Mouse (Mus musculus) lung, postnatal 36 days (tissue): Measurements from ENCODE around the gene Lhfpl4.

ENCODE experiments used
- DNase-seq: peaks from one replicate; pipeline ENCODE4 v3.0.0; 2022; ENCODE audit warnings: mixed read lengths

The Lhfpl4 gene

DNA sequence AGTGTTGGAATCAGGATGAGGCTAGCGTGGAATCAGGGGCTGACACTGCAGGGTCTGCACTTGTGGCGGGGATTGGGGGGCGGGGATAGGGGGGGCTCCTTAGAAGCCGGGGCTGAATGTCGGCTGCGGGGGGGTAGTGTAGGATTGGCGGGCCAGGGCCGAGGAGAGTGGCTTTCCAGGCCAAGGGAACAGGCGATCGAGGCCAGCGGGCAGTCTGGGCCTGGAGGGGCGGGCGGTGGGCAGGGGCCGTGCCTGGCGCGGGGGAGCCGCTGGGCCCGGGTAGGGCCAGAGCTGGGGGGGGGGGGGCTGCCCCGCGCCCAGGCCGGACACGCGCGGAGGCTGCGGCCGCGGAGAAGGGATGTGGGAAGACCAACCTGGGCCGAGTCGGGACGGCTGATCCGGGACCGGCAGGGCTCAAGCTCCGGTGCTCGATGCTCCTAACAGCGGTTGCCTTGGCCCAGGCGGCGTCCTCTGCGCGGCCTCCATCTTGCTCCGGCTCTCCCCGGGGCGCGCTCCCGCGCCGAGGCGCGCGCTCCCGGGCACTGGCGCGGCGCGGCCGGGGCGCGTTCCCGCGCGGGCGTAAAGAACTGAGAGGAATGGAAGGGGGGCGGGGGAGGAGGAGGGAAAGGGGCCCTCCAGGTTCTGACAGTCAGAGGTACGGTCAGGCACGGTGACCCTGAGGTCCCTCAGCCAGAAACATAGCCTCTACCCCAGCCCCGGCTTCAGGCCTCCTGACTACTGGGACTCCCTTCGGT, at the start of gene Lhfpl4:
Gene Lhfpl4 (minus strand): TSS at position 544 of the 755 bp plus-strand sequence.
- DNase-seq, result no peak

GRCm38 (mm10) chr6:113242753-113243152, 47.6 kb upstream of the Lhfpl4 start:
- peak; percentile 36 for DNase-seq

- peak; percentile 23 for DNase-seq
These were observed 43.3 kb upstream of the Lhfpl4 start for GRCm38 (mm10) chr6:113238442-113238841.

DNA sequence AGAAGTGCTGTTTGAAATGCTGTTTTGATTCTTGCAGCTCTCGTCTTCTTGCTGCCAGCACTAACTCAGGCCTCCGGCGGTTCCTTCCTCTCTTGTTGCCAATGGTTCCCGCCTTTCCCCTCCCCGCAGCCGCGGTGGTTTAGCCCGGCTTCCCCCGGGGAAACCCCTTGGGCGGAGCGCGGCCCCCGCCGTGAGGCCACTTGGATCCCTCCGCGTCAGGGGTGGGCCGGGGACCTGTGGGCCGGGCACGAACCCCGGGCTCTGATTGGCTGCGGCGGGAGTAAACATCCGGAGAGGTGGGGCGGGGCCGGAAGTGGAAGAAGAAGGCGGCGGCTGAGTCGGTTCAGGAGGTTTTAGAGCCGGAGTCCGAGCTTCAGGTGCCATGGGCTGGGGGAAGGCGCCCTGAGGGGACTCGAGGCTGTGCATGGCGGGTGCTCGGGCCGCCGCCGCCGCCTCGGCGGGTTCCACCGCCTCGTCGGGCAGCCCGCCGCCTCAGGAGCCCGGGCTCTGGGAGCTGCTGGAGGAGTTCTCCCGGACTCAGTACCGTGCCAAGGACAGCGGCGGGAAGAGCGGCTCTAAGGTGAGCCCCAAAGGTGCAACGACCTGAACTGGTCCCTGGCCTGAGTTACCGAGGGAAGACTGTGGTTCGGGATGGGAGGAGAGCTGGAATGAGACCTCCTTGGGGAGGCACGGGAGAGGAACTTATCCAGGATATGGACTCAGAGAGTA, 42.5 kb upstream of the Lhfpl4 start, which contains the start of gene Mtmr14:
Gene Mtmr14 (plus strand): TSS at position 302 of the 729 bp plus-strand sequence.
- DNase-seq, result peak; percentile 99

GRCm38 (mm10) chr6:113235141-113235540, 40.0 kb upstream of the Lhfpl4 start:
- DNase-seq, result no peak

DNA sequence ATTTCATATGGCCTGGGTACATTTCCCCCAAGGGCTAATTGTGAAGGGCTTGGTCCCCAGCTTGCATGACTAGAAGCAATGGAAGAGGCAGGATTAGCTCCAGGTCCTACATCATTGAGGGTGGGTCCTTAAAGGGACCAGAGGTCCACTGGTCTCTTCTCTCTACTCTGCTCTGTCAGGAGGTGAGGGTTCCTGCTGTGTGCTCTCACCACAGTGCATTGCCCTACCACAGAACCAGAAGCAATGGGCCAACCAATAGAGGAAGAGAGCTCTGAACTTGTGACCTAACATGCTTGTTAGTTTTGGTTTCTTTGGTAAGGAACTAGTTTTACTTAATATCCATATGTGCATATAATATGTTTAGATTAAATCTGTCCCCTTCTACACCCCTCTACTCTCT, 31.5 kb upstream of the Lhfpl4 start:
- no peak for DNase-seq

GRCm38 (mm10) chr6:113225798-113226197, 30.6 kb upstream of the Lhfpl4 start:
- DNase-seq, result peak; percentile 28

DNA sequence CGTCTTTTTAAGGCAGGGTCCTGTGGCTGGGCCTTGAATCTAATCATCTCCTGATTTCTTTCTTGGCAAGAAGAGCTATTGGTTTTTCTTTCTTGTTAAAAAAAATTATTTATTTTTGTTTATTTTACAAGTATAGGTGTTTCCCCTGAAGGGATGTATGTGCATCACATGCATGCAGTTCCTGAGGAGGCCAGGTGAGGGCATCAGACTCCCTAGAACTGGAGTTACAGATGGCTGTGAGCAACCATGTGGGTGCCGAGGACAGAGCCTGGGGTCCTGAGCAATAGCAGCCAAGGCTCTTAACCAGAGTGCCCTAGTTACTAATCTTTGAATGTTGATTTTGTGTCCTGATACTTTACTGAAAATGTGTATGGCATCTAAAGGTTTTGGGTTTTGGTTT, 21.1 kb upstream of the Lhfpl4 start:
- DNase-seq, result no peak

- DNase-seq, result no peak
These were observed 410 bp upstream of the Lhfpl4 start for GRCm38 (mm10) chr6:113195596-113195992.

GRCm38 (mm10) chr6:113194517-113194840, 705 bp downstream of the Lhfpl4 start:
- DNase-seq, result no peak

DNA sequence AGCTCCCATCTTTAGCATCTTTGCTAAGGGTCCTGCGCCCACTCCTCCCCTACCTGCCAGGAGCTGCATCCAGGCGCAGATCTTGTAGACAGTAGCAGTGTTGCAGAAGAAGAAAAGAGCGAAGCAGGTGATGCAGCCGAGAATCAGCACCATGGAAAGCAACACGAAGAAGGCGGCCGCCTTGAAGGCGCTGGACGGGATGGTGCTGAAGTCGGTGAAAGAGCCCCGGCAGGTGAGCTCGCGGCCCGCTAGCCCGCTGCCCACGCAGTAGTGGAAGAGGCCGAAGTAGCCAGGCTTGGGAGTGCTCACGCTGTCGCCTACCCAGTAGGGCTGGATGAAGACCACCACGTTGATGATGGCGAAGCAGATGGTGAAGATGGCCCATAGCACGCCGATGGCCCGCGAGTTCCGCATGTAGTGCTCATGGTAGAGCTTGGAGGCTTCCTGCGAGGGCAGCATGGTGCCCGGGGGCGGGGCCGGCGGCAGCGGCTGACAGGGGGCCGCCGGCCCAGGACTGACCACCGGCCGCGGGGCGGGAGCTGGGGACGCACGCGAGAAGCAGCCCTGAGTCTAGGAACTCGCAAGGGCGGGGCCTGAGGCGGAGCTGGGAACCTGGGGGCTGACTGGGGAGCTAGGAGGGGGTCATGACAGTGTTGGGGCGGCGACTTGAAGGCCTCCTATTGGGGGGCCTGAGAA, 1.3 kb downstream of the Lhfpl4 start:
- DNase-seq, result peak; percentile 26

- no peak for DNase-seq
These were observed 10.2 kb downstream of the Lhfpl4 start for GRCm38 (mm10) chr6:113184866-113185525.

- no peak for DNase-seq
These were observed 11.0 kb downstream of the Lhfpl4 start for GRCm38 (mm10) chr6:113184163-113184562.

DNA sequence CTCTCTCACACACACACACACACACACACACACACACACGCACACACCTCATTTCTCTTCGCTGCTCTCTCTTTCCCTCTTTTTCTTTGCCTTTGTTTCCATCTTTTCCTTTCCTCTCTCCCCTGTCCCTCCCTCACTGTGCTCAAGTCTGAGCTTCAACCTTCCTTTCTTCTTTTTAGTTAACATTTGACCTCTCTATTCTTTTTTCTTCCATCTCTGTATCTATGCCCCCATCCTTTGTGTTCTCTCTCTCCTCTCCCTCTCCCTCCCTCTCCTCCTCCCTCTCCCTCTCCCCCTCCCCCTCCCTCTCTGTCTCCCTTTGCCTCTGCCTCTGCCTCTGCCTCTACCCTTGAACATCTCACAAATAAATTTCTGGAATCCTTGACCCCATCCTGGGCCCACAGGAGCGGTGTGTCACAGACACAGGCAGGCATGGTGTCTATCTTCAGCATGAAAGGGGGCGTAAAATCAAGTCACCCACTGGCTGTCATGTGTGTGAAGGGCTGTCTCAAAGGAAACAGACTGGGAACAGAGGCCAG, 15.9 kb downstream of the Lhfpl4 start:
- no peak for DNase-seq

DNA sequence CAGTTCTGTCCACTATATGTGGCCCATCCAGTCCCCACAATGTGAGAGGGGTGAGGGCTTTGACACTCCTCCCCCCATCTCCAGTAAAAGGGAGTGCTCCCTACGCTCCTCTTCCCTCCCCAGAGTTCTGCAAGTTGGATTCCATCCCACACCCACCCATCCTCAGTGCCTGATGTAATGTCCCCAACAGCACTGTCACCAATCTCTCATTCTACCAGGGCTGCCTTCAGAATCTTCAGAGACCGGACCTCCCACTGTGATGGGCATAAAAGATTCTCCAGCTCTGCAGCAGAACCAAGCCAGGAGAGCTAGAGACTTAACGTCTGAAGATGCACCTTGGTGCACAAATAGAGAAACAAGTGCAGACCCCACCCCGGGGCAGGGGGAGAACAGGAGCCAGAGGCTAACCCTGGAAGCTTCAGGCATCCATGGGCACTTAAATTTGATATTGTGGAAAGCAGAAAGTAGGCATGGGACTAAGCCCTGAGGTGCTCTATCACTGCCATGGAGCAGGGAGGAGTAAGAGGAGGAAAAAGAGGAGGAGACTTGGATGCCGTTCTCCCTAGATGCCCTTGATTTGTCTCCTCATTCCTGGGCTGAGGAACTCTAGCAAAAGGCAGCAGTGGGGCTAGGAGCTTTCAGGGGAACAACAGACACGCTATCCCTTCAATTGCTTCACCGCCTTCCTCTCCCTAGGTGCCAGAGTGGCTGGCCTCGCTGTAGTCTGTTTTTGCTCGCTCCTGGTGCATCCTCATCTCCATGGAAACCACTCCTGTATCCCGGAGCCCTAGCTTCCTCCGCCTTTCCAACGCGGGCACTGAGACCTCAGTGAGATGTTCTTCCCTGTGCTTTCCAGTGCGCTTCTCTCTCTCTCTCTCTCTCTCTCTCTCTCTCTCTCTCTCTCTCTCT, 16.6 kb downstream of the Lhfpl4 start:
- DNase-seq, result no peak

DNA sequence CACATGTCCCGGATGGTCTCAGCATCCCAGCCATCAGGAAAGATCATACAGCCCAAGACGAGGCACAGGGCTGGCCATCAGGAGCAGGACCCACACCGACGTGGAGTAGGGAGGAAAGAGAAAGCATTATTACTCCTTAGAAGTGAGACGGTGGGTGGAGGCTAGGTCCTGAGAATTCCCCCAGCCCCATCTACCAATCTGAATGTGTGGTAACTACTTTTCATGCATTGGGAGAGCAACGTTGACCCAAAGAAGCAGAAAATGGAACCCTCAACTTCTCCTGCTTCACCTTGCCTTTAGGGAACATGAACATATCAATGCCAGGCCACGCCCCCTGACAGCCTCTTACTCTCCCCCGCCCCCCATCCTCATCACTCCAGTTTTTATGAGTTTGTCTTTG, 18.6 kb downstream of the Lhfpl4 start:
- no peak for DNase-seq

DNA sequence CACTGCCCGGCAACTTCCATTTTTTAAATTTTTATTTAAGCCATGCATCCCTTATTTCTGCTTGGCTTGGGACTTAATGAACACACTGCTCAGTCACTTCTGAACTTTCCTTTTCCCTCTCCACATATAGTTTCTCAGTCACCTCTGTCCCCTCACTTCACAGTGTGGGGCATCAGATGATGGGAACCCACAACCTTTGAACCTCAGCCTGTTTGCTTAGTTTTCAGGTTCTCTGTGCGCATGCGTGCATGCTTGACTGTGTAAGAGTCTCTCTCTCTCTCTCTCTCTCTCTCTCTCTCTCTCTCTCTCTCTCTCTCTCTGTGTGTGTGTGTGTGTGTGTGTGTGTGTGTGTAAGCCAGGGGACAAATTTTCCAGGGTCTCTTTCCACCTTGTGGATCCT, 19.7 kb downstream of the Lhfpl4 start:
- no peak for DNase-seq

GRCm38 (mm10) chr6:113172568-113172967, 22.6 kb downstream of the Lhfpl4 start:
- DNase-seq, result peak; percentile 81

- no peak for DNase-seq
These were observed 23.2 kb downstream of the Lhfpl4 start for GRCm38 (mm10) chr6:113172011-113172410.

DNA sequence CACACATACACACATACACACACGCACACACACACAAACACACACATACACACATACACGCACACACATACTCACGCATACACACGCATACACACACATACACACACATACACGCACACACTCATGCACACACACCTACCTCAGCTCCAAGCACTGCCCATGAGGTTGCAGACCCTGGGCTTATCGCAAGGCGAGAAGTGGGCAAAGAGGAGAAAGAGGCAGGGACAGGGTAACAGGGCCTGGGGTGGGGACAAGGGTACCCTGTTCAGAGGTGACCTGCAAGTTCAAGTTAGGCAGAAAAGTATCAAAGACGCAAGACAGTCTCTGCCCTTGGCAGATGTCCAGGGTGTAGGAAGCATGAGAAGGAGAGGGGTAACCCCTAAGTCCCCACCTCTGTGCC, 24.5 kb downstream of the Lhfpl4 start:
- no peak for DNase-seq

DNA sequence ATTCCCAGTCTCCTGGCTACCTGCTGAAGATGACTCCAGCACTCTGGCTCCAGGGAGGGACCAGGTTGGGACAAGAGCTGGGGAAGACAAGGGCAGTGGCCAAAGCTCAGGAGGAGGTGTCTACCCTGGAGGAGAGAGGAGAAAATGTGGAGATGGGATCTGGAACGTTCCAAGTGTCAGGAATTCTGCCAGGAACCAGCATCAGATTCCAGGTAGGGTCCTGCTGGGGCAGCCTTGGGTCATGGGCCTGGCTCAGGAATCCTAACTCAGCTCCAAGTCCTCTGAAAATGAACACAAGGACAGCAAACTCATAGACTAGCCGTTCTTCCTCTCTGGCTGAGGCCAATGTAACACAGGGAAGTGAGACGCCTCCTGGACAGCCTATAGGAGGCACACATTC, 25.3 kb downstream of the Lhfpl4 start:
- no peak for DNase-seq
